Mouse (Mus musculus) thymus, adult 18-20 months (tissue): ENCODE data around the gene Syvn1.
"Not testable (repeated sequence)": the region's sequence is repeated elsewhere in the genome, so short reads cannot be mapped to it uniquely, and the experiment has no call there.

Source experiments
- DNase-seq, 2 experiments: peaks; one replicate each; pipeline ENCODE4 v3.0.0; 2022; ENCODE audit warnings: mixed read lengths in 2 of 2

The Syvn1 gene

DNA sequence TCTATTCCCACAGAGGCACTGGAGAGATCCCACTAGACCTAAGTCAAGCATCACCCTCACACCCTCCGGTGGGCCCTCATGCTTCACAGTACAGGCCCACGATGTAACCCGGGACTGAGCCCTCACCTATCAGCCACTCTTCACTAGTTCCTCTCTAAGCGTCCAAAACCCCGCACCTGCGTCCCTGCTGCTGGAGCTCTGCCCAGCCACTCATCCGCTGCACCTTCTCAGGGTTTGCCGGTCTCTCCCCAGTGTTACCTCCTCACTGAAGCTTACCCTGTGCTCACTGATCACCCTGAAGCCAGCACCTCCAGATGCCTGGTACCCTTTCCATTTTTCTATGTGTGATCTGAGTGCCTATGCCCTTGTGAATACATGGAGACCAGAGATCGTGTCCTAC, 4.1 kb upstream of the Syvn1 start:
- no peak for DNase-seq

DNA sequence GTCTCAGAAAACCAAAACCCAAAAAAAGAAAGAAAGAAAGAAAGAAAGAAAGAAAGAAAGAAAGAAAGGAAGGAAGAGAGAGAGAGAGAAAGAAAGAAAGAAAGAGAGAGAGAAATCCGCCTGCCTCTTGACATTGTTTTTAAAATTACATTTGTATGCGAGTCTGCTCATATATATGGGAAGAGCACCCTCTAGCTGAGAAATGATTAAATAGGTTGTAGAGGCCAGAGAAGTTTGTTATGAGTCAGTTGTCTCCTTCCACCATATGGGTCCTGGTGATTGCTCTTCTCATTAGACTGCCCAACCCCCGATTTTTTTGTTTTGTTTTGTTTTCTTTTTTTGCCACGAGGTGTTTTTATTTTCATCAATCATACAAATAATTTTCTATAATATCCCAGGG, 2.3 kb upstream of the Syvn1 start:
- not testable (repeated sequence) for DNase-seq

DNA sequence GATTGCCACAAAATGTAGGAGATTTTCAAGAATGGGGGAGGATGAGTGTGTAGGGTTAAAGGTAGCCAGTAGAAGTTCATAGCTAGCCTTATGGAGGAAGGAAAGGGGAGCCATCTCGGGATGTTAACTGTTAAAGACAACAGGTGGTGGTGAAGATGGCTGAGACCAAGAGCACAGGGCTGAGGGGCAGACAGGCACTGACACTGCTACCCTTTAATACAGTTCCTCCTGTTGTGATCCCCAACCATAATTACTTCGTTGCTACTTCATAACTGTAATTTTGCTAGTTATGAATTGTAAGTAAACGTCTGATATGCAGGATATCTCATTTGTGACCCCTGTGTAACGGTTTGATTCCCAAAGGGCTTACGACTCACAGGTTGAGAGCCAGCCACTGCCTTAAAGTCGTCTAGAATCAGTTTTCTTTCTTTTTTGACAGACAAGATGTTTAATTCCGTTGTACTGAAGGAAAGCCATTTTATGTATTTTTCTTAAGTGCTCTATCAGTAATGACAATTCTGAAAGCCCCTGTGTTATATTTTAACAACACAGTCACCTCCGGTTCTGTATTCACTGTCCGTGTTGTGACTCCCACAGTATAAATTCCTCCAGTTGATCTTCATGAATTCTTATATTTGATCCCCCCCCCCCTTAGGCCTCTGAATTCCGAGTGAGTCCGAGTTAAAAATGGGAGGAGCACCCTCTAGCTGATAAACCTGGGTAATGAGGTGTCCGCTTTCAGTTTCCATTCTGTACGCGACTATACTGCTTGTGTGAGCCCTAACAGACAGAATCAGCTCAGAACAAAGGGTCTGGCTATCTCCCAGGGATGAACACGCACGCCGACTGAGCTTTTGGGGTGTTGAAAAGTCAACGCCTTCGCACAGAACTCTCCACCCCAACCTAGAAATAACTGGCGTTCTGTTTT, 746 bp upstream of the Syvn1 start:
- no peak for DNase-seq

DNA sequence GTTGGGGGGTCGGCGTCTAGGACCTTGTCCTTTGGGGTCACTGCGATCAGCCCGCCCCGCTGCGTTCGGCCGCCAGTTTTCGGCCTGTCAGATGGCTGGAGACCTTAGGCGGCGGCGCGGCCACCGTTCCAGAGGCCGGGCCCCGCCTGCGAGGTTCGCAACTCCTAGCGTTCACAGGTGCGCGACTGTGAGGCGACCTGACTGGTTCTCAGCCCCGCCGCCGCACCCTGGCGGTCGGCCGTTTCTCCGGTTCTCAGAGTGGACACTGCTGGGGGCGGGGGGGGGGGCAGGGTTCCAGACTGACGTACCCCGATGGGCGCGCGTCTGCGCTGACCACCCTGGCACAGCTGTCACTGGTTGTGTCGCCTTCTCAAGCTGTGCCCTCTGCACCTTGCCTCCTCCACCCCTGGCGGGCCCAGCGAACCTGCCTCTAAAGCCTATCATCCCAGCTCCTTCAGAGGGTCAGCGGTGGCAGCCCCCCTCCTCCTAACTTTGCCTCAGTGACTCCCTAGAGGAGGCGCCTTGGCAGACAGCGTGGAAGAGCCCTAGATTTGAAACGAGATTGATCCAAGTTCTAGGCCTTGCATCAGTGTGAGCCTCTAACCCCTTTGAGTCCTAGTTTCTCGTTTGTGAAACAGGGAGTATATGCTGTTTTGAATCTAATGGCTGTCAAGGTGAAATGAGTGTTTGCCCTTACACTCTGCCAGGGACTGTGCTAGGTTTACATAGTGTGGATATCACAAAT, 950 bp downstream of the Syvn1 start:
- no peak for DNase-seq

DNA sequence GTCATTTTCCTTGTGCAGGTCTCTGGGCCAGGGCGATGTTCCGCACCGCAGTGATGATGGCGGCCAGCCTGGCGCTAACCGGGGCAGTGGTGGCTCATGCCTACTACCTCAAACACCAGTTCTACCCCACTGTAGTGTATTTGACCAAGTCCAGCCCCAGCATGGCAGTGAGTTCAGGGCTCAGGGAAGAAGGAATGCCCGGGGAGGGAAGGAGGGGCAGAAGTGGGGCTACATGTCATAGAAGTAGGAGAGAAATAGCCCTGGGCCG, 1.5 kb downstream of the Syvn1 start:
- DNase-seq, result no peak

DNA sequence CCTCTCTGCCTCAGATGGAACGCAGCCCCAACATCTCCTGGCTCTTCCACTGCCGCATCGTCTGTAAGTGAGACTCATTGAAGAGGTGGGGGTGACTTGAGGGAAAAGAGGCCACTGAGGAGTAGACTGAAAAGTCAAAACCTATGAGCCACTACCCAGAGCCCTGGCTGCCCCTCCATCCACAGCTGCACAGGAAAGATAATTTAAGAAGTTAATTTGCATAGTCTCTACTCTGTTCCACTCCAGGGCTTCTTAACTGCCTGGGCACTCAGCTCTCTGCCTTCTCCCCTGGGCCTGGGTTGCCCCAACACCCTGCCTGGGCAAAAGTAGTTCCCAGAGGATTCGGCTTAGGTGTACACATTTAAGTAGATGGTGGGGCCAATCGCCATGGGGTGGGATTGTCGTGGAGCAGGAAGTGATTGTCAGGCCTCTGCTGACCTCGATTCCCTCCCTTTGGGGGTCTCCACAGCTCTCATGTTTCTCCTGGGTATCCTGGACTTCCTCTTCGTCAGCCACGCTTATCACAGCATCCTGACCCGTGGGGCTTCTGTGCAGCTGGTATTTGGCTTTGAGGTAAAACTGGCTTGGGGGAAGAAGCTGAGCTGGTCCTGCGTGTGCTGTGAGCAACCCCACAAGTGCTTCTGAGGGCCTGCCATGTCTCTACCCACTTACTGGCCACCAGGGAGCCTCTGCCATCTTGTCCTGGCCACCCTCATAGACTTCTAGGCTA, 2.5 kb downstream of the Syvn1 start:
- DNase-seq, result no peak

DNA sequence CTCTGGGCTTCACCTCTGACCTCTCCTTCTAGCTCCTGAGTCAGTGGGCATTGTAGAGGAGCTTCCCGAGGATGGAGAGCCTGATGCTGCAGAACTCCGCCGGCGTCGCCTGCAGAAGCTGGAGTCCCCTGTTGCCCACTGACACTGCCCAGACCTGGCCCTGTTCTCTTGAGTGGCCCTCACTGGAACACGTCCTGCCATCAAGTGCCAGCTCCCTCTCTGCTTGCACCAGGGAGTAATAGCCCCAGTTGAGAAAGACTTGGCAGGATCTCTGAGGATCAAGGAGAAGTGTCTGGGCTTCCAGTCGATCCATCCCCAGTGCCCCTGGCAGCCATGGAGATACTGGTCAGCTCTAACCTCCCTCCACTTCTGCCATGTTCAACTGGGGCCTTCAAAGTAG, 6.1 kb downstream of the Syvn1 start:
- no peak for DNase-seq

DNA sequence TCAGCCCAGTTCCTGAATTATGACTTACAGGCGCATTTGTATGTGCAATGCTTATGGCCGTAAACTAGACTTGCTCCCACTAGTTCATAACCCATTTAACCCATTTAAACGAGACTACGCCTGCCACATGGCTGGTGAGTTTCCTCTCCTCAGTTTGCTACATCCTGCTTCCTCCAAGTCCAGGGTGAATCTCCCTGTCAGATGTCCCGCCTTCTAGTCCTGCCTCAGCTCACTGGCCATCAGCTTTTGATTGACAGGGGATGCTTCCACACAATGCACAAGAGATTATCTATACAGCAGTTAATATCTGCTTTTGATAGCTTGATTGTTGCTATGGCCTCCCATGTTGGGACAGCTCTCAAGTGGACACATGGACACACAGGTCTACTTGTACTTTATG, 7.9 kb downstream of the Syvn1 start:
- DNase-seq, result no peak

DNA sequence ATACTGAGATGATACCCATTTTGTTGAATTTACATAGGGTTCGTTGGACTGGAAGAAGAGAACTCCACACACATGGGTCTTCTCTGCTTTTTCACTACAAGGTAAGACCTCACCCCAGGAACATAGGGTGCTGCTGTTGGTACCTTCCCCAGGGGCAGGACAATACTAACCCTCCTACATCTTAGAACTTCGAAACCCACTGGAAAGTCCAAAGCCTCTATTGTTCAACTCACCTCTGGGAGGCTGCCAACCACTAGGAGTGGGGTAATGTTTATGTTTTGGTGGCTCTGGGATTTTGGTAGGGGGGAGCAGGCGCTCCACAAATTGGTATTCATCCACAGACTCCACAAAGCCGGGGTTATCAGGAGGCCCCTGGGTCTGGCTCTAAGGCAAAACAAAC, 10.3 kb downstream of the Syvn1 start:
- no peak for DNase-seq

DNA sequence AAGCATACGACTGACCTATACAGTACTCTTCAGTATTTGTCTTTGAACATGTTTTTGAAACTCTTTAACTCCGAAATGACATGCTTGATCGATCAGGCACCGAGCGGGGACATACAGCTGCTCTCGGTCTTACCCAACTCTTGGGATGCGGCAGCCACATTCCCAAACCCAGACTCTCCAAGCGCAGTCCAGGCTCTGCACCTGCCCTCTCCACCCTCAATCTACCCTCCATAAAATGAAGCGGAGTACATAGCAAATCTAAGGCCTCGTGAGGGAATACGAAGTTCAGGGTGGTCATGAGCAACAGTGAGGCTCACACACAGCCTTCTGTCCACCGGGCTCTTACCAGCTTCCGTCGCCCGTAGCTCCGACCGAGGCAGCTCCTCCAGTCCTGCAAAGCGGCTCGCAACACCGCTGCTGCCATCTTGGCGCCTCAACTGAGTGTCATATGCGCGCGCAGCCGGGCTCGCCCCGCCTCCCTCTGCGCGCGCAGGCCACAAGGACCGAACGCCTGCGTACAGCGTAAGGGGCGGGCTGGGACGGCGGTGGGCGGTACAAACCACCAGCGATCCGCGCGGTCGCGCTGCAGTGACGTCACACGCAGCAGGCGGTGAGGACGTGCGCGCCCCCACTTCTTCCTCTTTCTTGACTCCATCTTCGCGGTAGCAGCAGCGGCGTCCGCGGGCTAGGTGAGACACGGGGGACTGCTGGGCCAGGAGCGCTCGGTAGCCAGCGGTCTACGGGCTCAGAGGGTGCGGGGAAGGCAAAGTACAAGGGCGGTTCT, 11.1 kb downstream of the Syvn1 start, which contains the start of the genes Mrpl49 and Fau:
Mrpl49 (minus strand) TSS at position 473 of the 784 bp plus-strand sequence.
Fau (plus strand) TSS at position 532 of the 784 bp plus-strand sequence.
- DNase-seq, result peak; percentile 98

DNA sequence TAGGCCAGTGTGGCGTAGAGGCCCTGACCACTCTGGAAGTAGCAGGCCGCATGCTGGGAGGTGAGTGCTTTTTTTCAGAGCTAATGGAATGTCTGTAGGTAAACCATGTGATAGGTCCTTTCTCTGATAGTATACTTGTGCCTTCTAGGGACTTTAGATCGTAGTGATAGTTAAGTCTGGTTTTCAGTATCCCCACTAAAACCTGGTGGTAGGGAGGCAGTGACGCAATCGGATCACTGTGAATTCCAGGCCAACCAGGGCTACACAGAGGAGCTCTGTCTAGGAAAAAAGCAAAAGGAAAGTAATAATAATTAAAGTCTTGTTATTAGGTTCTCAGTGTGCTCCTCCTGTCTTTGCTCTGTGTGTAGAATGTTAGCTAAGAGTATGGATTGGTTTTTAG, 12.1 kb downstream of the Syvn1 start:
- no peak for DNase-seq

DNA sequence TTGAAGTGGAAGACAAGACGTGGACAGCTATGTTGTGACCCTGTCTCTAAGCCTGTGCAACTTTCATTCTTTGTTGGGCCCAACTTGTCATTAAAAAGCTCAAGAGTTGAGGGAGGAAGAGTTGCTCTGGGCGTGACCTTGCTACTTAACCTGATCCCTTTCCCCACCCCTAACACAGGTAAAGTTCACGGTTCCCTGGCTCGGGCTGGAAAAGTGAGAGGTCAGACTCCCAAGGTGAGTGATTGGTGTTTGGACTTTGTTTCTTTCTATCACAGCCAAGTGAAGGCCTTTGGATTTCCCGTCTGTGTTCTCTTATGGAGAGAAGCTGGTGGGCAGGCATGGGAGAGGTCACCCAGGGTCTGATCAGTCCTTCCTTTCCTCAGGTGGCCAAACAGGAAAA, 12.6 kb downstream of the Syvn1 start:
- no peak for DNase-seq

DNA sequence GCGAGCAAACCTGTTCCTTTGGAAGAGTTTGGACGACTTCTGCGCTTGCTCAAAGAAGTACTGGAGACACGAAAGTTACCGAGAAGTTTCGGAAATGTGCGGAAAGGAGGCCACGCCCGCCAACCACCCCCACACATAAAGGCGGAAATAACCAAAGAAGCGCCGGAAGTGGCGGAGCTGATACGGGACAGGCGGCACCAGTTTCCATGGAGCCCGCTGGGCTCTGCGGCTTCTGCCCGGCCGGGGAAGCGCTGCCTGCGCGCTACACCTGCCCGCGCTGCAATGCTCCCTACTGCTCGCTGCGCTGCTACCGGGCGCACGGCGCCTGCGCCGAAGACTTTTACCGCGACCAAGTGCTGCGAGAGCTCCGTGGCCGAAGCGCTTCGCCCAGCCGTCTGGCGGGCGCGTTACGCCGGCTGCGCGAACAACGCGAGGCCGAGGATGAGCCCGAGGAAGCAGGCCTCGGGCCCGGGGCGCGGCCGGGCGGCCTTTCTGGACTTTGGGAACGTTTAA, 14.7 kb downstream of the Syvn1 start, which contains the start of gene Znhit2:
Znhit2 (plus strand) TSS at position 172 of the 513 bp plus-strand sequence.
- DNase-seq, result peak; percentile 92 to 94

DNA sequence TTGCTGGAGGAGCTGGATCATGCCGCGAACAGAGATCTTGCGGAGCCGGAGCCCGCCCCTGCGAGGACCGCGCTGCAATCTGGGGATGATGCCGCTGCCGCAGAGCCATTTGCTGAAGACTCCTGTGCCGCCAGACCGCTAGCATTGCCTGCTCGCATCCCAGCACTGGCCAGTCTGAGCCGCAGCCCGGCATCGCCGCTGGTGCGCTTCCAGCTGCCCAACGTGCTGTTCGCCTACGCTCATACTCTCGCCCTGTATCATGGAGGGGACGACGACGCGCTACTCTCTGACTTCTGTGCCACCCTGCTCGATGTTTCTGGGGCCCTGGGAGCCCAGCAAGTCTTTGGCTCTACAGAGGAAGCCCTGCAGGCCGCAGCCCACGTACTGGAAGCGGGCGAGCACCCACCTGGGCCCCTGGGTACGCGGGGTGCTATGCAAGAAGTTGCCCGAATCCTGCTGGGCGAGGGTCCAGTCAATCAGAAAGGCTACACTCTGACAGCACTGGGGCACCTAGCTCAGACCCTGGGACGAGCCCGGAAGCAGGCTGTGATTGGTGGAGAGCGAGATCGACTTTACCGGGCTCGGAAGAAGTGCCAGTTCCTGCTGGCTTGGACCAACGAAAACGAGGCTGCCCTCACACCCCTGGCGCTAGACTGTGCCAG, 15.4 kb downstream of the Syvn1 start:
- DNase-seq, result peak; percentile 65 to 71

DNA sequence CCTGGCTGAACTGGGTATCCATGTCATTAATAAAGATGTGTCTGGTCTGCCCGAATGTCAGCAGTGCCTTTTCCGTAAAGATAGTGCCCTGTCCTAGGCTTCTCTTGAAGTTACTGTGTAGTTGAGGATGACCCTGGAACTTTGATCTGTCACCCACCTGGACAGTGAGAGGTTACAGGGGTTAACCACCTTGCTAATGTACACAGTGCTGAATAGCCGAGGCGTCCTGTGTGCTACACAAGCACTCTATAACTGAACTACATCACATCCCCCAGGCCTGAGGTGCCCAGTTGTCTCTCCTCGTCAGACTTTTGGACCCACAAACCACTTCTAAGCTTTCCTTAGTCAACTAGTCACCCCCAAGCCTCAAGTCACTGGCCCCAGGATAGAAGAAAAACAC, 16.0 kb downstream of the Syvn1 start:
- no peak for DNase-seq

DNA sequence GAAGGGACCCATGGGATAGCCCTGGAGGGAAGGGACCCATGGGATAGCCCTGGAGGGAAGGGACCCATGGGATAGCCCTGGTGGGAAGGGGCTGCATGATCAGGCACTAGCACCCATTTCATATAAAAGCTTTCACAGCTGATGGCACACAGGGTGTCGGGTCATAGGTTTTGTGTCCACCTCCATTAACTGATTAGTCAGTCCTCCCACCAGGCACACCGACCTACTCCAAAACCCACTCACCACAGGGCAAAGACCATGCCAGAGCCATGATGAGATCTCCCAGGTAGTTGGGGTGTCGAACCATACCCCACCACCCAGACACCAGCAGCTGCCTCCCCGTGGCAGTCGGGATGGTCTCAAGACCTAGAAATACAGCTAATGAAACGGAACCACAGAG, 16.7 kb downstream of the Syvn1 start:
- DNase-seq, result no peak

DNA sequence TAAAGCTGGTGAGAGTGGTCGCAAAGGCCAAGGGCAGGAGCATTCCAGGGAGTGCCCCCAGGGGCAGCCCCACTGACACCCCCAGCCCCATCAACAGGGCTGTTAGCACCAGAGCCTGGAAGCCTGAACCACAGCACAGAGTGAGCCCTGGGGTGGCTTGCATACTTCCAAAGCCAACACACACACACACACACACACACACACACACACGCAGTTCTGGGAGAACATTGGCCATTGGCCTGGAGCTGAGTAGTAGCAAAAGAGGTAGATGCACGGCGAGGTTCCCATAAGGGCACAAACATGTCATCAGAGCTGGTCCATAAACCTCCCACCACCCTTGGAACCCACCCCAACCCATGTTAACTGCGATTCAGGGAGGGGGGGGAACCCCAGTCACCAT, 20.2 kb downstream of the Syvn1 start:
- DNase-seq, result no peak

DNA sequence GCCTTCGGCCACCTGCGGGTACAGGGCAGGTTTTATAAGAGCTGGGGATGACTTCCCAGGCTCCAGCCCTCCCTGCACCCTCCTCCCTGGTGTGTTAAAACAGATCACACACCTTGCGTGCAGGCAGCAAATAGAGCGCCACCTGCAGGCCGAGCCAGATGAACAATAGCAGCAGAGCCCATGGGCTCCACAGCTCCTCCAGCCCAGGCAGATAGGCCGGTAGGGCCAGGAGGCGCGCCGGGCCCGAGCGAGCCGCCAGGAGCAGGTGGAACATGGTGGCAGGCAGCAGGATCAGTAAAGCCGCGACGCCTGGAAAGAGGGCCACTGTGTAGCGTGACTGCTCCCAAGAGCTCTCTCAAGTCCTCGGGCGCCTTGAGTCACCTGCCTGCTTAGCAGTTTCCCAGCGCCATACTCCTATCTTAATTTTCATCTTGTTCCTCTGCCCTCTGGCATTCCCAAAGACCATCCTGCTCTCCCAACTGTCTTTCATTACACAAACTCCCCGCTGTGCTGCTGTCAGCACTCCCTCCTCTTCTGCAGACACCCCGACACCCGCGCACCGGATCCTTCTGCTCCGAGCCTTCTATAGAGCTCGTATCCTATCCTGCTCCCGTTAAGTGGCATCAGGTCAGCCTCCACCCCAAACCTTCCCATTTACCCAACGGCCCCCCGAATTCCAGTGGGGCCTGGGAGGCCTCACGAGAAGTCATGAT, 20.8 kb downstream of the Syvn1 start:
- peak; percentile 64 to 76 for DNase-seq

DNA sequence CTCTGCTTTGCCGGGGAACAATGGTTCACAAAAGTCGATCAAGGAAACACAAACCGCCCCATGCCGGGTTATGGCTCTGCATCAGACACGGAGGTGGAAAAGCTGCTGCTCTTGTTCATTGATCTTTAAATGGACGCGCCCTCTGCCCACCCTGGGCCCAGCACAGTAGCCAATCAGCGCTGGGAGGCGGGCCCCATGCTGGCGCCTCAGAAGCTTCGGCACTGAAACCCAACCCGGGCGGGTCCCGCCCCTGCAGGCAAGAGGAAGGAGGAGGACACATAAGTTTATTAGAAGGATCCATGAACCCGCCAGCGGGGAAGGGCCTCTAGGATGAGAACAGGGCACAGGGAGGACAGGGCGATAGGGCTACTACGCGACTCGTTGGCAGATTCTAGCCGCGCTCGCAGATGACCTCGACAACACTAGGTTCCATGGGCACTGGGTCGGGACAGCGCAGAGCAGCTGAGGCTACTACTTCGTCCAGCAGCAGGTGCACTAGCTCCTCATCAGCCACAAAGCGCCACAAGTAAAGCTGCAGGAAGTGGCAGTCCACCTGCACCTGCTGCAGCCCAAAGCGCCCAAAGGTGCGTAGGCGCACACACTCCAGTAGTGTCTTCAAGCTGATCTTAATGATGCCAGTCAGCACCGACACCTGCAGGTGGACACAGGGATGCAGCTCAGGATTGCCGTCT, 21.5 kb downstream of the Syvn1 start, which contains the start of gene Tm7sf2:
Tm7sf2 (minus strand) TSS at position 650 of the 692 bp plus-strand sequence.
- DNase-seq, result peak; percentile 82 to 84

DNA sequence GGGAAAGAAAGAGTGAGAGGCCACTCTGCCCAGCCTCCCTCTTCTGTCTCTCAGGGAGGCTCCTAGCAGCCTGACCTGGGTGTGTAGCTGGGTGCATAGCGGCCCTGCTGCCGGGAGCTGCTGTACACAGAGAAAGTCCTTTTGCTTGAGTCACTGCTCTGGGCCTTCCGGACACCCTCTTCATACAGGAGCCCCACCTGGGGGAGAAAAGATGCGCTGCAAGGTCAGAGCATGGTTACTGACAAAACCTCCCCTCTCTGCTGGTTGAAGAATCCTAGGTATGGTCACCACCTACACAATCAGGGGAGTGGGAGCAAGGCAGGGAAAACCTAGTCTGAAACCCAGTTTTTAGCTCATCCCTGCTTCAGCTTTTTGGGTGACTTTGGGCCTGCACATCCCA, 22.6 kb downstream of the Syvn1 start:
- DNase-seq, result no peak
